Mouse (Mus musculus) stomach, embryonic 16.5 days (tissue): ENCODE data around the gene Tsfm. TPM values are rescaled to one million over a fixed set of nuclear protein-coding genes. Genes with fewer than 3 reads are reported as not detected.
A peak's percentile ranks its signal among the peaks of the same experiment; 100 is the strongest.

Experiments used
- ATAC-seq: fragments of 200-750 bp; cut with Nextera tagmentation; 2 replicates; pipeline ENCODE4 v1.8.0; 2017; ENCODE audit warnings: moderate number of reproducible peaks, moderate TSS enrichment; ENCODE audit not compliant: insufficient read depth, low FRiP score
- H3K27ac ChIP-seq: fragments of 300-500 bp; sonication (generic); 2 replicates; pipeline ENCODE4 v1.5.1; 2014; ENCODE audit warnings: low read length
- H3K27me3 ChIP-seq: fragments of 300-500 bp; sonication (generic); 2 replicates; pipeline ENCODE4 v1.6.1; 2014; ENCODE audit warnings: low read length, control low read depth, mixed read lengths; ENCODE audit not compliant: control insufficient read depth, insufficient read depth
- H3K36me3 ChIP-seq: fragments of 300-500 bp; sonication (generic); 2 replicates; pipeline ENCODE4 v1.6.1; 2014; ENCODE audit warnings: low read length; ENCODE audit not compliant: control insufficient read depth, insufficient read depth
- H3K4me1 ChIP-seq: fragments of 300-500 bp; sonication (generic); 2 replicates; pipeline ENCODE4 v1.6.1; 2014; ENCODE audit warnings: low read length, control low read depth, mixed read lengths; ENCODE audit not compliant: control insufficient read depth, insufficient read depth
- H3K4me2 ChIP-seq: fragments of 300-500 bp; sonication (generic); 2 replicates; pipeline ENCODE4 v1.6.1; 2014; ENCODE audit warnings: low read depth, low read length, mixed read lengths
- H3K4me3 ChIP-seq: fragments of 300-500 bp; sonication (generic); replicated peaks from 2 replicates; pipeline ENCODE4 v1.5.1; 2014; ENCODE audit warnings: mild to moderate bottlenecking, low read length
- H3K9ac ChIP-seq: fragments of 300-500 bp; sonication (generic); 2 replicates; pipeline ENCODE4 v1.6.1; 2014; ENCODE audit warnings: low read length
- H3K9me3 ChIP-seq: fragments of 300-500 bp; sonication (generic); replicated peaks from 2 replicates; pipeline ENCODE4 v1.6.1; 2016; ENCODE audit warnings: low read length, control low read depth; ENCODE audit not compliant: control insufficient read depth
- WGBS: fragments of 180-500 bp; shearing (Covaris S2); extraction: QIAGEN DNeasy Blood & Tissue Kit; methylation state at CpG from one replicate; pipeline ENCODE4 v1.1.7; 2014; 5-methylcytosine and 5-hydroxymethylcytosine counted together
- polyA plus RNA-seq: library from polyadenylated mRNA; unstranded; fragments of >200 nt; fragmentation: Nextera tagmentation; extraction: Ambion mirVana; gene quantifications from 2 replicates; pipeline ENCODE4 v1.2.1, GENCODE M21; 2015

The Tsfm gene
- polyA plus RNA-seq: 80.4 and 80.6 TPM in 2 replicates

DNA sequence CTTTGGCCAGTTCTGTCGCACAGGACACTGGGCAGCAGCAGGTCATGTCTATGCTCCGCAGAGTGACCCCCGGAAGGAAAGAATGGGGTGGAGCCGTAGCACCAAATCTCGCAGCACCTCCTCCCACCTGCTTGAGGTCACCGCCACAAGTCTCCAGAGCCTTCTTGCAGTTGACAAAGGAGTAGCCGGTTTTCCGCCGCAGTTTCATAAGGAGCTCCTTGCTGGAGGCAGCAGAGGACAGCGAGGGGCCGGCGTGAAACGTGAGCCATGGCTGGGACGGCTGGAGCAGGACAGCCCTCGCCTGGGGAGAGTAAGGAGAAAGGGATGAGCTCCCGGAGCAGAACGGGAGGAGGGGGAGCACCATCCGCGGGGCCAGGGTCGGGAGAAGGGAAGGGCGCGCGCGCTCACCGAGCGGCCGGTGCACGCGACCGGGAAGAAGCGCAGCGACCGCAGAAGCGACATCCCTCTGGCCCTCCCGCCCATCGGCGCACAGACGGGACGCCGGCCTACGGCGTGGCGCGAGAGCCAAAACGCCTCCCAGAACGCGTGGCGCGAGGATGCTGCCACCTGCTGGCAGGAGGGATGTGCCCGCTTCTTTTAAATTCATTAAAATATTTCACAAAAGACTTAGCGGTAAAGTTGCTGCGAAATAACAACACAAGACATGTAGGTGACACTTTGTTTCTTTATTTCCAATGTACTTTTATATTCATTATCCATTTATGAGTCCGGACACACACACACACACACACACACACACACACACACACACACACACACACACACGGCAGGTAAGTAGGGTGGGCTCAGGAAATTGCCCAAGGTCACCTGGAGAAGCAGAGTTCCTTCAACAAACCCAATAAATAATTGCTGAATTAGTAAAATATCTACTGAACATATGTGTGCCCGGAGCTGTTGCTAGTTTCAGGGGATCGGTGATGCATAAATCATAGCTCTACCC, at the start of gene Tsfm:
TSS of gene Tsfm (minus strand) at position 505 of the 961 bp plus-strand sequence.
- Histone ChIP-seq H3K4me3 (peak within 1 kb of the TSS; percentile 87), H3K9me3 (no peaks in the 10 kb centered on the region), H3K27me3 (no peaks in the 10 kb centered on the region), H3K4me2 (peak within 1 kb of the TSS; percentile 81), H3K9ac (peak within 1 kb of the TSS; percentile 89), H3K36me3 (peaks cover 13% of the 10 kb centered on the region; the same call in 1 of the 2 replicates), H3K27ac (peak within 1 kb of the TSS; percentile 73), H3K4me1 (no peaks in the 10 kb centered on the region)
- ATAC-seq: peak; percentile 90
- 5% methylated on average over 56 of the region's 56 CpGs for WGBS

- H3K27me3 ChIP-seq: peaks cover 80% of the 10 kb centered on the region
- H3K9ac ChIP-seq: peak overlapping the region; percentile 65
- no peak for ATAC-seq
- no peaks in the 10 kb centered on the region for H3K9me3 ChIP-seq
- 7% methylated on average over 69 of the region's 70 CpGs for WGBS
- H3K4me1 ChIP-seq: peaks cover 27% of the 10 kb centered on the region
- no peak overlapping the region for H3K27ac ChIP-seq
- H3K4me2 ChIP-seq: peak overlapping the region; percentile 89
- peak overlapping the region; percentile 53 for H3K4me3 ChIP-seq
- no peaks in the 10 kb centered on the region for H3K36me3 ChIP-seq
These were observed 49.2 kb upstream of the Tsfm start for GRCm38 (mm10) chr10:127079665-127080391.

- WGBS: under 1% methylated on average over 34 of the region's 49 CpGs
- peak overlapping the region; percentile 65 for H3K9ac ChIP-seq
These were observed 48.3 kb upstream of the Tsfm start for GRCm38 (mm10) chr10:127078677-127079575.

GRCm38 (mm10) chr10:127078001-127078676, 47.5 kb upstream of the Tsfm start:
- H3K9ac ChIP-seq: no peak overlapping the region
- 3% methylated on average over 12 of the region's 12 CpGs for WGBS
- peak overlapping the region; percentile 53 for H3K4me3 ChIP-seq
- no peak for ATAC-seq
- H3K4me2 ChIP-seq: peak overlapping the region; percentile 89
- no peaks in the 10 kb centered on the region for H3K36me3 ChIP-seq
- peaks cover 70% of the 10 kb centered on the region for H3K27me3 ChIP-seq
- peaks cover 27% of the 10 kb centered on the region for H3K4me1 ChIP-seq
- no peaks in the 10 kb centered on the region for H3K9me3 ChIP-seq
- H3K27ac ChIP-seq: no peak overlapping the region

More at GRCm38 (mm10) chr10:127078677-127079575, 48.3 kb upstream of the Tsfm start:
- Histone ChIP-seq H3K27me3 (peaks cover 78% of the 10 kb centered on the region), H3K9me3 (no peaks in the 10 kb centered on the region), H3K4me2 (peak overlapping the region; percentile 89), H3K36me3 (no peaks in the 10 kb centered on the region), H3K4me3 (peak overlapping the region; percentile 53), H3K27ac (no peak overlapping the region), H3K4me1 (peaks cover 27% of the 10 kb centered on the region)
- peak; percentile 36; the same call in 1 of the 2 replicates for ATAC-seq

DNA sequence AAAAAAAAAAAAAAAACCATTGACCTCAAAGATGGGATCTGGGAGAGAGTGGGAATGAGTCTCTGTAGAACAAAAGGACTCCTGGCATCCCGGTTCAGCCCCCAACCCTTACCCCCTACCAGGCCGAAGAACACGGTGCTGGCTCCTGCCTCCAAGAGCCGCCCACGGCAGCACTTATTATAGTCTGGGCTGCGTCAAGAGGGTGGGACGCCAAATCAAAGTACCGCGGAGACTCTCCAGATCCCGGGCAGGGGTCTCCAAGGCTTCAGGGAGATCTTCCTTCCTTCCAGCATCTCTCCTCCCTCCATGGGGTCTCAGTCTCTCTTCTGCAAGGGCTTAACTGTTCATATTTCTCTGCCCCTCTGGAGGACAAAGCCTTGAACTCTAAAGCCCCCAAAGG, 46.9 kb upstream of the Tsfm start:
- no peak for ATAC-seq
- WGBS: 11% methylated on average over 10 of the region's 10 CpGs

DNA sequence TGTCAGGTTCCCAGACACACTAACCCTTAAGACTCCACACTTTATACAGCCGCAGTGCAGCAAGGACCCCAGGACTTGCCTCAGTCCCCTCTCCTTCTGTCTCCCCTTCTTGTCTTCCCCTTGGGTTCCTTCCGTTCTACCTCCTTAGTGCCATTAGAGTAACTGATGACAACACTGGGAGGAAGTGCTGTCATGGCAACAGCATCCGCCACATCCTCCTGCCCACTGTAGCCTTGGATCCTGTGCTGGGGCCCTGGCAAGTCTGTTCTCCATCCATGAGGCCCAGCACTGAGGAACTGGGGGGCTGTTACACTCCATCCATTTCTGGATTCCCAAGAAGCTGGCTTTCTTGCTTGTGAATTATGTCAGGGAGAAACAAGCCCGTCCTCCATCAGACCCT, 45.4 kb upstream of the Tsfm start:
- Histone ChIP-seq H3K4me2 (no peak overlapping the region), H3K27ac (no peak overlapping the region)

More for the DNA sequence above, 46.9 kb upstream of the Tsfm start:
- Histone ChIP-seq H3K36me3 (no peaks in the 10 kb centered on the region), H3K27me3 (peaks cover 64% of the 10 kb centered on the region), H3K4me1 (peaks cover 27% of the 10 kb centered on the region), H3K9me3 (no peaks in the 10 kb centered on the region), H3K4me2 (no peak overlapping the region), H3K9ac (no peak overlapping the region), H3K27ac (no peak overlapping the region), H3K4me3 (no peak overlapping the region)

GRCm38 (mm10) chr10:127075651-127076050, 45.0 kb upstream of the Tsfm start:
- H3K27me3 ChIP-seq: peaks cover 49% of the 10 kb centered on the region
- H3K4me1 ChIP-seq: peaks cover 23% of the 10 kb centered on the region
- no peak overlapping the region for H3K4me3 ChIP-seq
- ATAC-seq: no peak
- no peak overlapping the region for H3K27ac ChIP-seq
- no peaks in the 10 kb centered on the region for H3K9me3 ChIP-seq
- WGBS: 57% methylated on average over 8 of the region's 8 CpGs
- H3K4me2 ChIP-seq: no peak overlapping the region
- H3K9ac ChIP-seq: no peak overlapping the region
- H3K36me3 ChIP-seq: no peaks in the 10 kb centered on the region

More for the DNA sequence above, 45.4 kb upstream of the Tsfm start:
- Histone ChIP-seq H3K27me3 (peaks cover 53% of the 10 kb centered on the region), H3K9ac (0 out of 2 replicates have a peak overlapping the region, but pooled peaks have one; percentile 2), H3K4me1 (peaks cover 25% of the 10 kb centered on the region), H3K36me3 (no peaks in the 10 kb centered on the region), H3K4me3 (no peak overlapping the region), H3K9me3 (no peaks in the 10 kb centered on the region)
- ATAC-seq: no peak
- 35% methylated on average over 4 of the region's 4 CpGs for WGBS

GRCm38 (mm10) chr10:127075080-127075479, 44.4 kb upstream of the Tsfm start, which contains the start of gene Agap2:
Gene Agap2, plus strand, starts transcription at chr10:127075284.
- no peaks in the 10 kb centered on the region for H3K9me3 ChIP-seq
- H3K9ac ChIP-seq: 0 out of 2 replicates have a peak within 1 kb of the TSS, but pooled peaks have one; percentile 2
- peaks cover 20% of the 10 kb centered on the region for H3K4me1 ChIP-seq
- peaks cover 44% of the 10 kb centered on the region for H3K27me3 ChIP-seq
- no peak within 1 kb of the TSS for H3K4me2 ChIP-seq
- H3K36me3 ChIP-seq: no peaks in the 10 kb centered on the region
- H3K27ac ChIP-seq: no peak within 1 kb of the TSS
- no peak for ATAC-seq
- WGBS: 57% methylated on average over 9 of the region's 9 CpGs
- no peak within 1 kb of the TSS for H3K4me3 ChIP-seq
